Mouse (Mus musculus) forebrain, embryonic 13.5 days (tissue): ENCODE results near the gene Ppfibp2. TPM values are rescaled to one million over a fixed set of nuclear protein-coding genes. Genes with fewer than 3 reads are reported as not detected.

Experiments
- ATAC-seq: fragments of 200-750 bp; cut with Nextera tagmentation; 2 replicates; pipeline ENCODE4 v1.8.0; 2017
- H3K27ac ChIP-seq: fragments of 300-500 bp; sonication (generic); 2 replicates; pipeline ENCODE4 v1.5.1; 2015; ENCODE audit warnings: inconsistent platforms, mild to moderate bottlenecking, moderate library complexity
- H3K27me3 ChIP-seq: fragments of 300-500 bp; sonication (generic); 2 replicates; pipeline ENCODE4 v1.6.1; 2015; ENCODE audit warnings: mild to moderate bottlenecking, inconsistent platforms
- H3K36me3 ChIP-seq: fragments of 300-500 bp; sonication (generic); 2 replicates; pipeline ENCODE4 v1.6.1; 2015; ENCODE audit warnings: mild to moderate bottlenecking, inconsistent platforms; ENCODE audit not compliant: poor library complexity, severe bottlenecking
- H3K4me1 ChIP-seq: fragments of 300-500 bp; sonication (generic); 2 replicates; pipeline ENCODE4 v1.6.1; 2015; ENCODE audit warnings: inconsistent platforms
- H3K4me2 ChIP-seq: fragments of 300-500 bp; sonication (generic); 2 replicates; pipeline ENCODE4 v1.6.1; 2015; ENCODE audit warnings: inconsistent platforms, mild to moderate bottlenecking, moderate library complexity
- H3K4me3 ChIP-seq: fragments of 300-500 bp; sonication (generic); 2 replicates; pipeline ENCODE4 v1.5.1; 2015; ENCODE audit warnings: mild to moderate bottlenecking, inconsistent platforms
- H3K9ac ChIP-seq: fragments of 300-500 bp; sonication (generic); 2 replicates; pipeline ENCODE4 v1.6.1; 2015; ENCODE audit warnings: mild to moderate bottlenecking, inconsistent platforms
- H3K9me3 ChIP-seq: fragments of 300-500 bp; sonication (generic); replicated peaks from 2 replicates; pipeline ENCODE4 v1.6.1; 2016; ENCODE audit warnings: inconsistent platforms
- WGBS: fragments of 180-500 bp; shearing (Covaris S2); methylation state at CpG from one replicate; pipeline ENCODE4 v1.1.7; 2015; 5-methylcytosine and 5-hydroxymethylcytosine counted together
- polyA plus RNA-seq: library from polyadenylated mRNA; unstranded; fragments of >200 nt; fragmentation: Nextera tagmentation; extraction: Ambion mirVana; gene quantifications from 2 replicates; pipeline ENCODE4 v1.2.1, GENCODE M21; 2015

Ppfibp2 gene
- polyA plus RNA-seq, 1 experiment from 2014 or later = 1.1 TPM

- Histone ChIP-seq H3K9me3 (no peaks in the 10 kb centered on the region), H3K4me2 (no peak overlapping the region), H3K4me1 (peaks cover 26% of the 10 kb centered on the region), H3K27me3 (0 out of 2 replicates have a peak, but pooled peaks cover 3% of the 10 kb centered on the region), H3K4me3 (no peak overlapping the region), H3K36me3 (no peaks in the 10 kb centered on the region), H3K9ac (no peak overlapping the region), H3K27ac (no peak overlapping the region)
- no peak for ATAC-seq
- 94% methylated on average over 5 of the region's 5 CpGs for WGBS
Measured at GRCm38 (mm10) chr7:107668514-107668913, 73.5 kb downstream of the Ppfibp2 start.

- no peaks in the 10 kb centered on the region for H3K9me3 ChIP-seq
- peaks cover 8% of the 10 kb centered on the region; the same call in 1 of the 2 replicates for H3K4me1 ChIP-seq
- no peaks in the 10 kb centered on the region for H3K27me3 ChIP-seq
- H3K9ac ChIP-seq = no peak overlapping the region
- no peak for ATAC-seq
- no peak overlapping the region for H3K4me3 ChIP-seq
- no peak overlapping the region for H3K4me2 ChIP-seq
- WGBS = 76% methylated on average over 3 of the region's 3 CpGs
- H3K27ac ChIP-seq = no peak overlapping the region
- H3K36me3 ChIP-seq = no peaks in the 10 kb centered on the region
Measured at GRCm38 (mm10) chr7:107675224-107675623, 80.2 kb downstream of the Ppfibp2 start.

GRCm38 (mm10) chr7:107680151-107680852 is 85.3 kb downstream of the Ppfibp2 start:
- no peak overlapping the region for H3K27ac ChIP-seq
- 29% methylated on average over 6 of the region's 6 CpGs for WGBS
- no peaks in the 10 kb centered on the region for H3K36me3 ChIP-seq
- H3K4me1 ChIP-seq = no peaks in the 10 kb centered on the region
- no peaks in the 10 kb centered on the region for H3K27me3 ChIP-seq
- H3K9me3 ChIP-seq = no peaks in the 10 kb centered on the region
- no peak overlapping the region for H3K4me2 ChIP-seq
- ATAC-seq = no peak
- H3K9ac ChIP-seq = no peak overlapping the region
- H3K4me3 ChIP-seq = no peak overlapping the region

- WGBS = 70% methylated on average over 2 of the region's 2 CpGs
Measured at GRCm38 (mm10) chr7:107681306-107681705, 86.3 kb downstream of the Ppfibp2 start.

GRCm38 (mm10) chr7:107683162-107683561 is 88.2 kb downstream of the Ppfibp2 start:
- WGBS = 79% methylated on average over 4 of the region's 4 CpGs

More at GRCm38 (mm10) chr7:107681306-107681705, 86.3 kb downstream of the Ppfibp2 start:
- Histone ChIP-seq H3K9ac (no peak overlapping the region), H3K36me3 (no peaks in the 10 kb centered on the region), H3K4me2 (no peak overlapping the region), H3K9me3 (no peaks in the 10 kb centered on the region), H3K4me3 (no peak overlapping the region), H3K27me3 (no peaks in the 10 kb centered on the region), H3K27ac (no peak overlapping the region), H3K4me1 (no peaks in the 10 kb centered on the region)
- ATAC-seq = no peak

GRCm38 (mm10) chr7:107683622-107684021 is 88.6 kb downstream of the Ppfibp2 start:
- Histone ChIP-seq H3K36me3 (no peaks in the 10 kb centered on the region), H3K27me3 (no peaks in the 10 kb centered on the region), H3K4me1 (no peaks in the 10 kb centered on the region), H3K9me3 (no peaks in the 10 kb centered on the region), H3K4me2 (no peak overlapping the region), H3K27ac (no peak overlapping the region), H3K9ac (no peak overlapping the region), H3K4me3 (no peak overlapping the region)
- ATAC-seq = no peak
- WGBS = 85% methylated on average over 3 of the region's 3 CpGs

More at GRCm38 (mm10) chr7:107683162-107683561, 88.2 kb downstream of the Ppfibp2 start:
- H3K4me1 ChIP-seq = no peaks in the 10 kb centered on the region
- H3K4me3 ChIP-seq = no peak overlapping the region
- H3K36me3 ChIP-seq = no peaks in the 10 kb centered on the region
- H3K27me3 ChIP-seq = no peaks in the 10 kb centered on the region
- no peak overlapping the region for H3K27ac ChIP-seq
- no peak for ATAC-seq
- no peak overlapping the region for H3K4me2 ChIP-seq
- H3K9me3 ChIP-seq = no peaks in the 10 kb centered on the region
- H3K9ac ChIP-seq = no peak overlapping the region

- no peak overlapping the region for H3K4me3 ChIP-seq
- H3K27ac ChIP-seq = no peak overlapping the region
- no peaks in the 10 kb centered on the region for H3K36me3 ChIP-seq
- no peaks in the 10 kb centered on the region for H3K4me1 ChIP-seq
- ATAC-seq = no peak
- 84% methylated on average over 8 of the region's 8 CpGs for WGBS
- H3K27me3 ChIP-seq = no peaks in the 10 kb centered on the region
- no peak overlapping the region for H3K9ac ChIP-seq
- H3K4me2 ChIP-seq = no peak overlapping the region
- H3K9me3 ChIP-seq = no peaks in the 10 kb centered on the region
Measured at GRCm38 (mm10) chr7:107685238-107685954, 90.4 kb downstream of the Ppfibp2 start.

- 95% methylated on average over 7 of the region's 7 CpGs for WGBS
Measured at GRCm38 (mm10) chr7:107685955-107686285, 90.9 kb downstream of the Ppfibp2 start.

GRCm38 (mm10) chr7:107687412-107687811 is 92.4 kb downstream of the Ppfibp2 start:
- WGBS = 24% methylated on average over 3 of the region's 3 CpGs

More at GRCm38 (mm10) chr7:107685955-107686285, 90.9 kb downstream of the Ppfibp2 start:
- ATAC-seq = no peak
- no peak overlapping the region for H3K4me3 ChIP-seq
- no peaks in the 10 kb centered on the region for H3K4me1 ChIP-seq
- no peaks in the 10 kb centered on the region for H3K27me3 ChIP-seq
- H3K36me3 ChIP-seq = no peaks in the 10 kb centered on the region
- no peak overlapping the region for H3K4me2 ChIP-seq
- no peaks in the 10 kb centered on the region for H3K9me3 ChIP-seq
- no peak overlapping the region for H3K27ac ChIP-seq
- no peak overlapping the region for H3K9ac ChIP-seq

GRCm38 (mm10) chr7:107688040-107688439 is 93.0 kb downstream of the Ppfibp2 start:
- no peak overlapping the region for H3K9ac ChIP-seq
- H3K36me3 ChIP-seq = no peaks in the 10 kb centered on the region
- H3K4me1 ChIP-seq = no peaks in the 10 kb centered on the region
- H3K27me3 ChIP-seq = no peaks in the 10 kb centered on the region
- H3K27ac ChIP-seq = no peak overlapping the region
- no peak for ATAC-seq
- no peak overlapping the region for H3K4me2 ChIP-seq
- 90% methylated on average over 4 of the region's 4 CpGs for WGBS
- H3K4me3 ChIP-seq = no peak overlapping the region
- H3K9me3 ChIP-seq = no peaks in the 10 kb centered on the region

More at GRCm38 (mm10) chr7:107687412-107687811, 92.4 kb downstream of the Ppfibp2 start:
- H3K4me3 ChIP-seq = no peak overlapping the region
- no peak overlapping the region for H3K4me2 ChIP-seq
- no peaks in the 10 kb centered on the region for H3K27me3 ChIP-seq
- H3K27ac ChIP-seq = no peak overlapping the region
- no peak for ATAC-seq
- no peaks in the 10 kb centered on the region for H3K4me1 ChIP-seq
- no peak overlapping the region for H3K9ac ChIP-seq
- no peaks in the 10 kb centered on the region for H3K9me3 ChIP-seq
- no peaks in the 10 kb centered on the region for H3K36me3 ChIP-seq

- Histone ChIP-seq H3K4me1 (no peaks in the 10 kb centered on the region), H3K9ac (no peak overlapping the region), H3K4me3 (no peak overlapping the region), H3K9me3 (no peaks in the 10 kb centered on the region), H3K27ac (no peak overlapping the region), H3K4me2 (no peak overlapping the region), H3K36me3 (no peaks in the 10 kb centered on the region), H3K27me3 (no peaks in the 10 kb centered on the region)
- WGBS = 44% methylated on average over 17 of the region's 17 CpGs
- ATAC-seq = no peak
Measured at GRCm38 (mm10) chr7:107690426-107691221, 95.6 kb downstream of the Ppfibp2 start.

- no peaks in the 10 kb centered on the region for H3K4me1 ChIP-seq
- H3K4me3 ChIP-seq = no peak overlapping the region
- no peak overlapping the region for H3K27ac ChIP-seq
- H3K4me2 ChIP-seq = no peak overlapping the region
- ATAC-seq = no peak
- WGBS = 53% methylated on average over 6 of the region's 6 CpGs
- no peaks in the 10 kb centered on the region for H3K27me3 ChIP-seq
- H3K9ac ChIP-seq = no peak overlapping the region
- H3K36me3 ChIP-seq = no peaks in the 10 kb centered on the region
- H3K9me3 ChIP-seq = no peaks in the 10 kb centered on the region
Measured at GRCm38 (mm10) chr7:107691493-107691892, 96.5 kb downstream of the Ppfibp2 start.
